Mouse (Mus musculus) adrenal gland, adult (tissue): ENCODE data around the gene Arl10.

Source experiments
- DNase-seq, 2 experiments: peaks; one replicate each; pipeline ENCODE4 v3.0.0; 2022 to 2023; ENCODE audit warnings: low spot score in 1 of 2; ENCODE audit not compliant: inconsistent age in 2 of 2

Arl10 gene

GRCm38 (mm10) chr13:54582126-54582525 lies 7.3 kb downstream of the Arl10 start:
- peak; percentile 65 to 88 for DNase-seq

GRCm38 (mm10) chr13:54582860-54583259 lies 8.0 kb downstream of the Arl10 start:
- no peak for DNase-seq

GRCm38 (mm10) chr13:54585831-54586230 lies 11.0 kb downstream of the Arl10 start:
- no peak for DNase-seq

GRCm38 (mm10) chr13:54589414-54589995 lies 14.7 kb downstream of the Arl10 start:
- no peak for DNase-seq

GRCm38 (mm10) chr13:54589996-54590951 lies 15.5 kb downstream of the Arl10 start, which contains the start of the genes Nop16 and Higd2a:
Nop16 (minus strand) TSS chr13:54590090.
Higd2a (plus strand) TSS chr13:54590207.
- peak; percentile 97 to 99 for DNase-seq

- DNase-seq, result no peak
Observed at GRCm38 (mm10) chr13:54591776-54592356, 17.1 kb downstream of the Arl10 start.

- no peak for DNase-seq
Observed at GRCm38 (mm10) chr13:54593617-54594016, 18.8 kb downstream of the Arl10 start.

- DNase-seq, result no peak
Observed at GRCm38 (mm10) chr13:54596107-54596690, 21.4 kb downstream of the Arl10 start.

- no peak for DNase-seq
Observed at GRCm38 (mm10) chr13:54596870-54597269, 22.1 kb downstream of the Arl10 start.

- no peak for DNase-seq
Observed at GRCm38 (mm10) chr13:54598622-54599143, 23.9 kb downstream of the Arl10 start.

GRCm38 (mm10) chr13:54602639-54603111 lies 27.9 kb downstream of the Arl10 start:
- no peak for DNase-seq

- DNase-seq, result no peak
Observed at GRCm38 (mm10) chr13:54603501-54603900, 28.7 kb downstream of the Arl10 start.

- DNase-seq, result no peak
Observed at GRCm38 (mm10) chr13:54604221-54604620, 29.4 kb downstream of the Arl10 start.

GRCm38 (mm10) chr13:54605426-54605825 lies 30.6 kb downstream of the Arl10 start:
- DNase-seq, result no peak

- no peak for DNase-seq
Observed at GRCm38 (mm10) chr13:54607204-54607603, 32.4 kb downstream of the Arl10 start.

- DNase-seq, result no peak
Observed at GRCm38 (mm10) chr13:54608002-54608401, 33.2 kb downstream of the Arl10 start.

- peak in 1 of 2 experiments; percentile 61 for DNase-seq
Observed at GRCm38 (mm10) chr13:54608666-54609065, 33.9 kb downstream of the Arl10 start.

GRCm38 (mm10) chr13:54609301-54609700 lies 34.5 kb downstream of the Arl10 start:
- DNase-seq, result no peak

- no peak for DNase-seq
Observed at GRCm38 (mm10) chr13:54610613-54610971, 35.8 kb downstream of the Arl10 start.

- DNase-seq, result peak; percentile 91 to 97
Observed at GRCm38 (mm10) chr13:54610972-54611754, 36.3 kb downstream of the Arl10 start, which contains the start of gene Cltb. Cltb (minus strand) TSS chr13:54611344.
